Mouse (Mus musculus): ENCODE results near the gene Arf6.

DNA sequence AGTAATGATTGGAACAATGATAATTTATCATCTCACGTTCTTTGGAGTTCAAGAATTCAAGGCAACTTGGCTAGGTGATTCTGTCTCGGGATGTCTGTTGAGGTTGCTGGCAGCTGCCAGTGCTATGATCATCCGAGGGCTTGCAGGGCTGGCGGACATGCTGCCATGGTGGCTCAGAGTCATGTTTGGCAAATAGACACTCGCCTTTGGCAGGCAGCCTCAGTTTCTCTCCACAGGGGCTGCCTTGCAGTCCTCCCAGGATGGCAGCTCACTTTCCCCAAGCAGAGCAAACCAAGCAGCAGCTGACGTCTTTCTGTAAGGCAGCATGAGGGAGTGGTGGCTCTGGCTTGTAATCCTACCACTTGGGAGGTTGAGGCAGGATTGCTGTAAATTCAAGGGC, 22.5 kb downstream of the Arf6 start:
- no peak for TF ChIP-seq CTCF (IDR thresholded peaks at IDR 0.05; ENCODE audit: low read depth)
- TF ChIP-seq EP300 (IDR thresholded peaks at IDR 0.05; ENCODE audit: low read depth) = no peak

Measured in liver, embryonic 14.5 days (tissue).